Mouse (Mus musculus) kidney, adult 2 months (tissue): Measurements from ENCODE around the gene Sco2. TPM values are rescaled to one million over a fixed set of nuclear protein-coding genes. Genes with fewer than 3 reads are reported as not detected.

Source experiments
- DNase-seq: peaks from one replicate; pipeline ENCODE4 v3.0.0; 2021
- H3K27ac ChIP-seq: fragments of 200-500 bp; 2 replicates; pipeline ENCODE4 v1.5.1; 2012; ENCODE audit warnings: low read depth, low read length, control low read depth, inconsistent platforms; ENCODE audit not compliant: insufficient read depth
- H3K27me3 ChIP-seq: fragments of 200-500 bp; replicated peaks from 2 replicates; pipeline ENCODE4 v1.6.1; 2012; ENCODE audit warnings: mild to moderate bottlenecking, moderate library complexity, low read length, inconsistent platforms; ENCODE audit not compliant: control insufficient read depth, insufficient read depth
- H3K36me3 ChIP-seq: fragments of 200-500 bp; 2 replicates; pipeline ENCODE4 v1.6.1; 2012; ENCODE audit warnings: mild to moderate bottlenecking, moderate library complexity, low read length, inconsistent platforms; ENCODE audit not compliant: control insufficient read depth, insufficient read depth
- H3K4me1 ChIP-seq: fragments of 200-500 bp; 2 replicates; pipeline ENCODE4 v1.6.1; 2011; ENCODE audit warnings: low read length; ENCODE audit not compliant: control insufficient read depth, insufficient read depth
- H3K4me3 ChIP-seq: fragments of 200-500 bp; 2 replicates; pipeline ENCODE4 v1.5.1; 2011; ENCODE audit warnings: mild to moderate bottlenecking, low read depth, low read length, control low read depth; ENCODE audit not compliant: insufficient read depth
- CTCF ChIP-seq: fragments of 200-500 bp; conservative IDR thresholded peaks from 2 replicates; pipeline ENCODE4 v1.5.1; 2011; ENCODE audit warnings: low read depth, mild to moderate bottlenecking, control low read depth, low read length, moderate library complexity, mixed read lengths; ENCODE audit not compliant: insufficient read depth, insufficient read length
- POLR2A ChIP-seq: fragments of 200-500 bp; IDR thresholded peaks from one replicate; pipeline ENCODE4 v1.6.1; 2011; ENCODE audit warnings: low read depth, low read length, control low read depth
- WGBS: fragments of 180-500 bp; shearing (Covaris S2); methylation state at CpG from one replicate; pipeline ENCODE4 v1.1.7; 2018; 5-methylcytosine and 5-hydroxymethylcytosine counted together
- polyA plus RNA-seq: library from polyadenylated mRNA; depleted of rRNA; stranded (reverse); fragments of >200 nt; gene quantifications from 2 replicates; pipeline ENCODE4 v1.2.3, GENCODE M21; 2012

The Sco2 gene
- polyA plus RNA-seq, 1 experiment = 59.5 TPM

DNA sequence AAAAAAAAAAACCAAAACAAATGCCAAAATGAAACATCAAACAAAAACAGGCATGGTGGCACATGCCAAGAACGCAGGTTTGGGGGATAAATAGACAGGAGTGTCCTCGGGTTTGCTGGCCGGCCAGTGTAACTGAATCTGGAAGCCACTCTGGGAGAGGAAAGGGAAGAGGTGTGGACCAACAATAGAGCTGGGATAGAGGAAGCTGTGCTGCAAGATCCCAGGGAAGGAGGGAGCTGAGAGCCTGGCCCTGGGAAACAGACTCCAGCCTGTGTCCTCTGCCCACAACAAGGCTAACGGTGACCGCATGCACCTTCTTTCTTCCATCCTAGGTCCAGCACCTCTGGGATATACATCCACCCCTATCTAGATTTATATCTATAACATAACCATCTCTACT is 23.2 kb downstream of the Sco2 start:
- peaks cover 7% of the 10 kb centered on the region; the same call in 1 of the 2 replicates for H3K4me1 ChIP-seq
- peaks cover 3% of the 10 kb centered on the region; the same call in 1 of the 2 replicates for H3K36me3 ChIP-seq
- H3K4me3 ChIP-seq = no peak overlapping the region
- DNase-seq = peak; percentile 42
- peak overlapping the region; percentile 7; the same call in 1 of the 2 replicates for H3K27ac ChIP-seq
- WGBS = 70% methylated on average over 5 of the region's 5 CpGs
- TF ChIP-seq POLR2A = no peak
- TF ChIP-seq CTCF = no peak
- H3K27me3 ChIP-seq = no peaks in the 10 kb centered on the region

DNA sequence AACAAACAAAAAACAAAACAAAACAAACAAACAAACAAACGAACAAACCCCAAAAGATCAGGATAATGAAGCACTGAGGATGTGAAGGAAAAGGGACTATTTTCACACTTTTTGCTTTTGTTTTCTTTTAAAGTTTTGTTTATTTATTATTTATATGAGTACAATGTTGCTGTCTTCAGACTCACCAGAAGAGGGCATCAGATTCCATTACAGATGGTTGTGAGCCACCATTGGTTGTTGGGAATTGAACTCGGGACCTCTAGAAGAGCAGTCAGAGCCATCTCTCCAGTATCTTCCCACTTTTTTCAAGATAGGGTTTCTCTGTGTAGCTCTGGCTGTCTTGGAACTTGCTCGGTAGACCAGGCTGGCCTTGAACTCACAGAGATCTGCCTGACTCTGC is 30.3 kb downstream of the Sco2 start:
- no peak overlapping the region for H3K27ac ChIP-seq
- no peaks in the 10 kb centered on the region for H3K36me3 ChIP-seq
- no peak overlapping the region for H3K4me3 ChIP-seq
- 0 out of 2 replicates have a peak, but pooled peaks have one; percentile 11 for TF ChIP-seq CTCF
- TF ChIP-seq POLR2A = no peak
- H3K27me3 ChIP-seq = no peaks in the 10 kb centered on the region
- peak; percentile 20 for DNase-seq
- no peaks in the 10 kb centered on the region for H3K4me1 ChIP-seq
- 72% methylated on average over 3 of the region's 3 CpGs for WGBS

DNA sequence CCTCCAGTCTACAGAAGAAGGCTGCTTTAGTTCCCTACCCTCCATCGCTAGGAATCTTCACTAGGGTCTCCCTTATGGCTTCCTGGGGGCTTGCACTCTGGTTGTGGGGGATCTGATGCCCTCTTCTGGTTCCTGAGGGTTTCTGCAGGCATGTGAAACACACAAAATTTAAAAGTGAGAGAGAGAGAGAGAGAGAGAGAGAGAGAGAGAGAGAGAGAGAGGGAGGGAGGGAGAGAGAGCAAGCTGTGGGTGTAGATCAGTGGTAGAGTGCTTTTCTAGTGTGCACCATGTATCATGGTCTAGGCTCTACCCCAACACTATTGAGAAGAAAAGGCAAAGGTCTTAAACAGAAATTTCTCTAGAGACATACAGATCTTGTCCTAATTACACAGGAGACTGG is 32.0 kb downstream of the Sco2 start:
- Histone ChIP-seq H3K4me1 (no peaks in the 10 kb centered on the region; the same call in 1 of the 2 replicates), H3K27ac (no peak overlapping the region), H3K36me3 (peaks cover 3% of the 10 kb centered on the region; the same call in 1 of the 2 replicates), H3K4me3 (no peak overlapping the region), H3K27me3 (no peaks in the 10 kb centered on the region)
- 42% methylated on average over 1 of the region's 1 CpGs for WGBS
- DNase-seq = no peak
- no peak for TF ChIP-seq POLR2A
- no peak for TF ChIP-seq CTCF

DNA sequence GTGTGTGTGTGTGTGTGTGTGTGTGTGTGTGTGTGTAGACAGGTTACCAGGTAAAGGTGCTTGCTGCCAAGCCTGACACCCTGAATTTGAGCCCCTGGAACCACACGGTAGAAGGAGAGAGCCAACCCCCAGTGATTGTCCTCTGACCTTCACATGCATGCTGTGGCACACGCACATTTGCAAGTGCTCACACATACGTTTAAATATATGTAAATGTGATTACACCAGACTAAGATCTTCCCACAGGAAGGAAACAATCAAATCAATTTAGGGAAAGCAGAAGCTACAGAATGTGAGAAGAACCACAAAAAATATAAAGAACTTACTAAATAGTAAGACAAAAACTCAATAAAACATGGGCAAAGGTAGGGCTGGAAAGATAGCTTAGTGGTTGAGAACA is 33.5 kb downstream of the Sco2 start:
- H3K27me3 ChIP-seq = no peaks in the 10 kb centered on the region
- no peak overlapping the region for H3K27ac ChIP-seq
- no peak overlapping the region for H3K4me3 ChIP-seq
- TF ChIP-seq CTCF = no peak
- no peak for TF ChIP-seq POLR2A
- H3K4me1 ChIP-seq = no peaks in the 10 kb centered on the region; the same call in 1 of the 2 replicates
- 59% methylated on average over 3 of the region's 3 CpGs for WGBS
- H3K36me3 ChIP-seq = peaks cover 11% of the 10 kb centered on the region; the same call in 1 of the 2 replicates
- no peak for DNase-seq

DNA sequence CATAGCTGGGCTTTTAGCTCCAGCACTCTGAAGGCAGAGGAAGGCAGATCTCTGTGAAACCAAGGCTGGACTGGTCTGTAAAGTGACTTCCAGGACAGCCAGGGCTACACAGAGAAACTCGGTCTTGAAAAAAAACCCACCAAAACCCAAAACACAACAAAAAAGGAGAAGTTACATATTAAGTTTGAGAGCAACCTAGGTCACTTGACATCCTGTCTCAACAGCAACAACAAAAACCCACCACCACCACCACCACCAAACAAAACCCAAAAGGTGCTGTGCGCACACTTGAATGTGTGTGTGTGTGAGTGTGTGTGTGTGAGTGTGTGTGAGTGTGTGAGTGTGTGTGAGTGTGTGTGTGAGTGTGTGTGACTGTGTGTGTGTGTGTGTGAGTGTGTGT is 34.0 kb downstream of the Sco2 start:
- Histone ChIP-seq H3K27ac (no peak overlapping the region), H3K4me3 (no peak overlapping the region), H3K27me3 (no peaks in the 10 kb centered on the region), H3K4me1 (no peaks in the 10 kb centered on the region; the same call in 1 of the 2 replicates), H3K36me3 (peaks cover 11% of the 10 kb centered on the region; the same call in 1 of the 2 replicates)
- TF ChIP-seq CTCF (no peak), POLR2A (no peak)
- DNase-seq = no peak
- 73% methylated on average over 2 of the region's 2 CpGs for WGBS

DNA sequence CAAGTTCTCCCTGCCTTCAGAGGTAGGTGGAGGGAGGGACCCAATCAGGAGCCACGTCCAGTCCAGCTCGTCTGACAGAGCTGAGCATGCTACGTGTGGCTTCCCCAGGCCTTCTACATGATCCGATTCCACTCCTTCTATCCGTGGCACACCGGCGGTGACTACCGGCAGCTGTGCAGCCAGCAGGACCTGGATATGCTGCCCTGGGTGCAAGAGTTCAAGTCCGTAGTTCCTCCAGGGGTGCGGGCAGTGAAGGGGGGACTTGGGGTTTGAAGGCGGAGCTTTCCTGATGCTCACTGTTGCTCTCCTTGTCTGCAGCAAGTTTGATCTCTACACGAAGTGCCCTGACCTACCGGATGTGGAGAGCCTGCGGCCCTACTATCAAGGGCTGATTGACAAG is 37.2 kb downstream of the Sco2 start:
- Histone ChIP-seq H3K27ac (peak overlapping the region; percentile 77), H3K36me3 (peaks cover 11% of the 10 kb centered on the region; the same call in 1 of the 2 replicates), H3K4me3 (peak overlapping the region; percentile 54), H3K27me3 (no peaks in the 10 kb centered on the region), H3K4me1 (peaks cover 4% of the 10 kb centered on the region; the same call in 1 of the 2 replicates)
- WGBS = 60% methylated on average over 14 of the region's 14 CpGs
- peak; percentile 49 for DNase-seq
- peak; percentile 64 for TF ChIP-seq POLR2A
- no peak for TF ChIP-seq CTCF

DNA sequence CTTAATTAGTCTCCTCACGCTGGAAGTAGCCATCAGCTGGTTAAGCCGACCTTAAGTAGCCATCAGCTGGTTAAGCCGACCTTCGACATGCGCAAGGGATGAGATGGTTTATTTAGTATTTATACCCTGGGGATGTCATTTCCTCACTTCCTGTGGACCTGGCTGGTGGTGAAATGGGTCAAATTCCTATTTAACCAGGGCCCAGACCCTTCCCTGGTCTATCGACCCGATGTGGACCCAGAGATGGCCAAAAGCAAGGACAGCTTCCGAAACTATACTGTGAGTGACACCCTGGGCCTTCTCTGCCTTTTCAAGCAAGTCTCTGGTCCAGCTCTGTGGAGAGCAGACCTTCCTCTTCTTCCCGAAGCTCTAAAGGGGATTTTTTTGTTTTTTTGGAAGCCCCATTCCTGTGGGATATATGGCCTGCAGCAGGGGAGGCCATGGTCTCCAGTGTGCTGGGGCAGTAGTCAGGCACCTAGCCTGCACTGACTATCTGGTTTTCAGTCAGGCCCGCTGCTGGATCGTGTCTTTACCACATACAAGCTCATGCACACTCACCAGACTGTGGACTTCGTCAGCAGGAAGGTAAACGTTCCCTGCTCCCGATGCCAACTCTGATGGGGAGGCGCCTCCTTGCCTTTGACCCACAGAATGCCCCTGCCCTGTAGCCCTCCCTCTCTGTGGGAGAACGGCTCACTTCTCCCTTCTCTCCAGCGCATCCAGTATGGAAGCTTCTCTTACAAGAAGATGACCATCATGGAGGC is 38.7 kb downstream of the Sco2 start:
- peak; percentile 56 for DNase-seq
- TF ChIP-seq CTCF (no peak), POLR2A (peak; percentile 16)

More for the DNA sequence above, 38.7 kb downstream of the Sco2 start:
- no peaks in the 10 kb centered on the region for H3K27me3 ChIP-seq
- 52% methylated on average over 17 of the region's 17 CpGs for WGBS
- H3K36me3 ChIP-seq = peaks cover 11% of the 10 kb centered on the region; the same call in 1 of the 2 replicates
- peak overlapping the region; percentile 77 for H3K27ac ChIP-seq
- peaks cover 4% of the 10 kb centered on the region; the same call in 1 of the 2 replicates for H3K4me1 ChIP-seq
- H3K4me3 ChIP-seq = peak overlapping the region; percentile 54
